25 mouse cellular contexts compared by ENCODE assay signal in the genomic region with DNA sequence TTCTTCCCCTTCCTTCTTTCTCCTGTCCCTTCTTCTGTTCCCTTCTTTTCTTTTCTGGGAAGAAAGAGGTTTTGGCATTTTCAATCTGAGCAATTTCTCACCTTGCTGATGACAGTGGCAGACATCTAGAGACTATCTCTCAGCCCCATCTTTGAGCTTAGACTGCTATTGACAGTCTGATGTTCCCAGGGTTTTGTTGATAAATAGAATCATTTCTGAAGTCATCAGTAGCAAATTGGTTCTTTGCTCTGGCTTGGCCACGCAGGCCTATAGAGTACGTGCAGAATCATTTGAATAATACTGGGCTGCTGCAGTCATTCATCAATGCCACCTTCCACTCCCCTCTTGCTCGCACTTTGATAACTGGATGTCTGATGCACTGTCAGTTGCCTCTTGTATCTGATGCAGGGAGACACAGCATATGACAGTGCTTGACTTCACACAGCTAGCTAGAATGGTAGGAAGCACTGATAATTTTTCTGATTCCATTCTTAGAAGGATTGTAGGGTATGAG.
"Had no signal": no experiment of that assay in that cellular context is flagged by ENCODE, and none has a peak within 500 bp of the region (broad histone marks: within the 10 kb centered on the region; RNA-seq: fewer than 3 reads in every experiment).

No protein-coding gene starts in this region.

- H3K9ac ChIP-seq: heart, embryonic 12.5 days; intestine, embryonic 15.5 days; limb, embryonic 12.5 days; liver, embryonic 13.5 days had no signal

- H3K4me2 ChIP-seq: heart, embryonic 12.5 days; intestine, embryonic 15.5 days; limb, embryonic 12.5 days; liver, embryonic 11.5 days; liver, embryonic 13.5 days had no signal

- H3K9me3 ChIP-seq: heart, embryonic 10.5 days; heart, embryonic 12.5 days; hindbrain, embryonic 10.5 days; intestine, embryonic 15.5 days; limb, embryonic 10.5 days; limb, embryonic 12.5 days; liver, embryonic 13.5 days had no signal

- H3K36me3 ChIP-seq: heart, embryonic 10.5 days; heart, embryonic 12.5 days; hindbrain, embryonic 10.5 days; intestine, embryonic 15.5 days; limb, embryonic 10.5 days; limb, embryonic 12.5 days; liver, embryonic 13.5 days had no signal

- H3K4me3 ChIP-seq: gastrocnemius, adult 2 months; heart, adult 2 months; heart, embryonic 10.5 days; heart, embryonic 12.5 days; hindbrain, embryonic 10.5 days; intestine, embryonic 15.5 days; layer of hippocampus, adult 2 months; left cerebral cortex, adult 2 months; limb, embryonic 10.5 days; limb, embryonic 12.5 days; liver, embryonic 13.5 days had no signal

- H3K4me1 ChIP-seq: intestine, embryonic 15.5 days; limb, embryonic 10.5 days; limb, embryonic 12.5 days; liver, embryonic 13.5 days had no signal

- ATAC-seq: forebrain, embryonic 16.5 days; inflammation-experienced regulatory T-cells, adult 6 months; intestine, embryonic 15.5 days; intestine, postnatal 0 days had no signal

- DNase-seq: gastrocnemius, adult 2 months; gastrocnemius, postnatal 10 days; gastrocnemius, postnatal 25 days; heart, adult 2 months; heart, postnatal 10 days; heart, postnatal 4 days; kidney, adult 18-20 months; kidney, adult 8-10 months; kidney, postnatal 10 days; kidney, postnatal 25 days; kidney, postnatal 4 days; liver; liver, embryonic 13.5 days had no signal

- H3K27ac ChIP-seq: gastrocnemius, adult 2 months; heart, adult 2 months; heart, embryonic 10.5 days; hindbrain, embryonic 10.5 days; intestine, embryonic 15.5 days; layer of hippocampus, adult 2 months; left cerebral cortex, adult 2 months; limb, embryonic 10.5 days; limb, embryonic 12.5 days; liver, embryonic 13.5 days had no signal

- H3K27me3 ChIP-seq: heart, embryonic 12.5 days; intestine, embryonic 15.5 days; limb, embryonic 12.5 days; liver, embryonic 13.5 days had no signal
